Mouse (Mus musculus) monocyte, adult 59 days (primary cell): ENCODE measurements around the gene Gpr62. TPM values are rescaled to one million over a fixed set of nuclear protein-coding genes. Genes with fewer than 3 reads are reported as not detected.

Experiments
- total RNA-seq, 2 experiments: library from RNA; stranded (reverse); gene quantifications; one replicate each; pipeline ENCODE4 v1.2.4; 2023

Gpr62 gene
- under 1 TPM; 0.27 to 0.31 TPM for total RNA-seq

GRCm38 (mm10) chr9:106465571-106466200, at the start of gene Gpr62:
Gene Gpr62 (minus strand): TSS chr9:106465938.

GRCm38 (mm10) chr9:106514273-106514672, 48.5 kb upstream of the Gpr62 start, which contains the start of gene Iqcf5:
Gene Iqcf5 (plus strand): TSS chr9:106514573.

GRCm38 (mm10) chr9:106499667-106500066, 33.9 kb upstream of the Gpr62 start, which contains the start of gene Iqcf1:
Gene Iqcf1 (plus strand): TSS chr9:106499967.

GRCm38 (mm10) chr9:106476924-106477484, 11.3 kb upstream of the Gpr62 start, which contains the start of gene Parp3:
Gene Parp3 (minus strand): TSS chr9:106476949.

GRCm38 (mm10) chr9:106475663-106476001, 9.9 kb upstream of the Gpr62 start, which contains the start of gene Rrp9:
Gene Rrp9 (plus strand): TSS chr9:106475963.

GRCm38 (mm10) chr9:106453271-106454070, 12.3 kb downstream of the Gpr62 start, which contains the start of gene Pcbp4:
Gene Pcbp4 (plus strand): TSS chr9:106453291.

GRCm38 (mm10) chr9:106447348-106447747, 18.4 kb downstream of the Gpr62 start, which contains the start of the genes Abhd14b and Abhd14a:
Gene Abhd14b (plus strand): TSS chr9:106447459.
Gene Abhd14a (minus strand): TSS chr9:106447678.

GRCm38 (mm10) chr9:106429221-106430014, 36.3 kb downstream of the Gpr62 start, which contains the start of gene Rpl29:
Gene Rpl29 (plus strand): TSS chr9:106429454.

Other genes starting within 250 kb of the Gpr62 start
- gene Tlr9, start 243.3 kb downstream of the Gpr62 start, total RNA-seq = 10 to 100 TPM; 86.4 to 96.0 TPM
- 10 to 100 TPM; 67.2 to 76.3 TPM for gene Alas1, start 217.3 kb downstream of the Gpr62 start, total RNA-seq
- 1 to 10 TPM; 2.6 to 2.8 TPM for gene Poc1a, start 184.9 kb downstream of the Gpr62 start, total RNA-seq
- 10 to 100 TPM; 38.7 to 44.6 TPM for gene Dusp7, start 97.3 kb downstream of the Gpr62 start, total RNA-seq
- 100 to 1,000 TPM; 647 to 744 TPM for gene Rpl29, start 36.5 kb downstream of the Gpr62 start, total RNA-seq
- 1 to 10 TPM; 1.6 to 1.7 TPM for gene Acy1, start 27.6 kb downstream of the Gpr62 start, total RNA-seq
- gene Abhd14b, start 18.5 kb downstream of the Gpr62 start, total RNA-seq = 1 to 10 TPM; 2.5 to 6.6 TPM
- 1 to 10 TPM in 1 of 2 experiments, under 1 TPM in 1; 0.66 to 3.3 TPM for gene Abhd14a, start 18.3 kb downstream of the Gpr62 start, total RNA-seq
- gene Pcbp4, start 12.6 kb downstream of the Gpr62 start, total RNA-seq = 1 to 10 TPM; 1.3 to 2.0 TPM
- gene Rrp9, start 10.0 kb upstream of the Gpr62 start, total RNA-seq = 10 to 100 TPM; 18.4 to 19.8 TPM
- gene Parp3, start 11.0 kb upstream of the Gpr62 start, total RNA-seq = 10 to 100 TPM; 28.7 to 34.4 TPM
- gene Iqcf1, start 34.0 kb upstream of the Gpr62 start, total RNA-seq = not detected
- gene Iqcf5, start 48.6 kb upstream of the Gpr62 start, total RNA-seq = not detected
- not detected for gene Iqcf3, start 95.7 kb upstream of the Gpr62 start, total RNA-seq
- not detected for gene Iqcf4, start 105.1 kb upstream of the Gpr62 start, total RNA-seq
- gene Iqcf6, start 160.6 kb upstream of the Gpr62 start, total RNA-seq = not detected
- gene Grm2, start 190.1 kb upstream of the Gpr62 start, total RNA-seq = not detected
- 10 to 100 TPM; 33.1 to 36.4 TPM for gene Tex264, start 220.0 kb upstream of the Gpr62 start, total RNA-seq